Mouse (Mus musculus) MEL-GATA-1-ER (cell line): ENCODE results near the gene Tmem237.
A peak's percentile ranks its signal among the peaks of the same experiment; 100 is the strongest.

Experiments
- DNase-seq: peaks from one replicate; pipeline ENCODE4 v3.0.0-alpha.2; 2012; ENCODE audit warnings: low read depth; ENCODE audit errors: extremely low read depth

The Tmem237 gene

GRCm38 (mm10) chr1:59119720-59120457, at the start of gene Tmem237:
Tmem237 (minus strand) TSS chr1:59120408.
- peak; percentile 85 for DNase-seq

GRCm38 (mm10) chr1:59169586-59169985, 49.4 kb upstream of the Tmem237 start:
- no peak for DNase-seq

GRCm38 (mm10) chr1:59168556-59168955, 48.3 kb upstream of the Tmem237 start:
- no peak for DNase-seq

- DNase-seq = no peak
Measured at GRCm38 (mm10) chr1:59167654-59168425, 47.6 kb upstream of the Tmem237 start.

GRCm38 (mm10) chr1:59166232-59166905, 46.2 kb upstream of the Tmem237 start:
- no peak for DNase-seq

- no peak for DNase-seq
Measured at GRCm38 (mm10) chr1:59163918-59164317, 43.7 kb upstream of the Tmem237 start.

- no peak for DNase-seq
Measured at GRCm38 (mm10) chr1:59163030-59163461, 42.8 kb upstream of the Tmem237 start, which contains the start of gene Mpp4. Mpp4 (minus strand) TSS chr1:59163389.

GRCm38 (mm10) chr1:59162309-59163024, 42.3 kb upstream of the Tmem237 start:
- no peak for DNase-seq

GRCm38 (mm10) chr1:59161396-59161795, 41.2 kb upstream of the Tmem237 start:
- DNase-seq = no peak

GRCm38 (mm10) chr1:59160871-59161270, 40.7 kb upstream of the Tmem237 start:
- no peak for DNase-seq

- DNase-seq = no peak
Measured at GRCm38 (mm10) chr1:59159136-59159535, 38.9 kb upstream of the Tmem237 start.

GRCm38 (mm10) chr1:59158498-59158897, 38.3 kb upstream of the Tmem237 start:
- DNase-seq = no peak

GRCm38 (mm10) chr1:59157846-59158245, 37.6 kb upstream of the Tmem237 start:
- DNase-seq = no peak

- DNase-seq = no peak
Measured at GRCm38 (mm10) chr1:59152346-59152745, 32.1 kb upstream of the Tmem237 start.

GRCm38 (mm10) chr1:59150542-59150941, 30.3 kb upstream of the Tmem237 start:
- no peak for DNase-seq

- peak; percentile 17 for DNase-seq
Measured at GRCm38 (mm10) chr1:59144543-59144942, 24.3 kb upstream of the Tmem237 start.

- peak; percentile 60 for DNase-seq
Measured at GRCm38 (mm10) chr1:59142809-59143208, 22.6 kb upstream of the Tmem237 start.

- DNase-seq = no peak
Measured at GRCm38 (mm10) chr1:59134419-59134818, 14.2 kb upstream of the Tmem237 start.

GRCm38 (mm10) chr1:59128879-59129278, 8.7 kb upstream of the Tmem237 start:
- DNase-seq = no peak

GRCm38 (mm10) chr1:59125558-59125957, 5.3 kb upstream of the Tmem237 start:
- DNase-seq = no peak

GRCm38 (mm10) chr1:59110524-59110923, 9.7 kb downstream of the Tmem237 start:
- DNase-seq = no peak
